Mouse (Mus musculus): Measurements from ENCODE around the gene Slc6a18.

- no peak for TF ChIP-seq EP300 (IDR thresholded peaks at IDR 0.05; ENCODE audit: insufficient read depth, low read depth, low read length)
- TF ChIP-seq CTCF (IDR thresholded peaks at IDR 0.05): no peak
- no peak for TF ChIP-seq POLR2A (IDR thresholded peaks at IDR 0.05; ENCODE audit: insufficient read depth, low read depth, low read length)
Observed at GRCm38 (mm10) chr13:73626410-73626744, 51.4 kb downstream of the Slc6a18 start.

Measured in heart, adult 2 months (tissue).